Mouse (Mus musculus): Measurements from ENCODE around the gene Gna15.

- TF ChIP-seq CTCF (IDR thresholded peaks at IDR 0.05; ENCODE audit: low read depth) = no peak
- peak; percentile 78 for TF ChIP-seq EP300 (IDR thresholded peaks at IDR 0.05; ENCODE audit: low read depth)
Observed at GRCm38 (mm10) chr10:81519227-81519977, 4.6 kb downstream of the Gna15 start.
